Mouse (Mus musculus): ENCODE data around the gene Tk2. TPM values are rescaled to one million over a fixed set of nuclear protein-coding genes. Genes with fewer than 3 reads are reported as not detected.

Tk2 gene
- total RNA-seq, 1 experiment = 9.8 TPM

- H3K36me3 ChIP-seq (ENCODE audit: control insufficient read depth, insufficient read depth, low read length, poor library complexity, severe bottlenecking) = no peaks in the 10 kb centered on the region
- no peak for DNase-seq (ENCODE audit: low read depth, low spot score)
- H3K4me1 ChIP-seq (ENCODE audit: control insufficient read depth in 2 of 2, insufficient read depth in 2 of 2, low read length in 2 of 2, poor library complexity in 1 of 2) = no peaks in the 10 kb centered on the region
- H3K4me3 ChIP-seq (ENCODE audit: insufficient read depth in 1 of 2, low read depth in 1 of 2, low read length in 2 of 2, poor library complexity in 1 of 2, severe bottlenecking in 1 of 2) = no peak overlapping the region
- TF ChIP-seq CHD2 (IDR thresholded peaks at IDR 0.05; ENCODE audit: low read depth, low read length) (no peak), ZNF384 (IDR thresholded peaks at IDR 0.05; ENCODE audit: low read depth, low read length) (no peak), HCFC1 (IDR thresholded peaks at IDR 0.05; ENCODE audit: borderline replicate concordance, insufficient read depth, low read length) (no peak), MAFK (IDR thresholded peaks at IDR 0.05; ENCODE audit: insufficient read depth, low read depth, low read length) (no peak), ZC3H11A (IDR thresholded peaks at IDR 0.05; ENCODE audit: borderline replicate concordance, low read depth, low read length) (no peak)
- no peak overlapping the region for H3K27ac ChIP-seq (ENCODE audit: insufficient read depth, low read depth, low read length, poor library complexity, severe bottlenecking)
- H3K9me3 ChIP-seq (ENCODE audit: control insufficient read depth, insufficient read depth, low read depth, low read length) = no peaks in the 10 kb centered on the region
- no peak overlapping the region for H3K9ac ChIP-seq (ENCODE audit: insufficient read depth, low read depth, low read length, poor library complexity, severe bottlenecking)
- in situ Hi-C loops (cut with MboI; ENCODE audit: low sequenced_read_pairs in 2 of 2, unreplicated experiment in 2 of 2) = no loop called here
Measured at GRCm38 (mm10) chr8:104202320-104202719, 46.0 kb downstream of the Tk2 start.

- TF ChIP-seq CHD2 (IDR thresholded peaks at IDR 0.05; ENCODE audit: low read depth, low read length) (no peak), MAFK (IDR thresholded peaks at IDR 0.05; ENCODE audit: insufficient read depth, low read depth, low read length) (peak; percentile 67; the same call in 1 of the 2 replicates)
Measured at GRCm38 (mm10) chr8:104201622-104202021, 46.7 kb downstream of the Tk2 start.

GRCm38 (mm10) chr8:104199802-104200201 is 48.6 kb downstream of the Tk2 start:
- no peak for DNase-seq (ENCODE audit: low read depth, low spot score)
- H3K27ac ChIP-seq (ENCODE audit: insufficient read depth, low read depth, low read length, poor library complexity, severe bottlenecking) = no peak overlapping the region
- TF ChIP-seq HCFC1 (IDR thresholded peaks at IDR 0.05; ENCODE audit: borderline replicate concordance, insufficient read depth, low read length) (no peak), CHD2 (IDR thresholded peaks at IDR 0.05; ENCODE audit: low read depth, low read length) (no peak), ZC3H11A (IDR thresholded peaks at IDR 0.05; ENCODE audit: borderline replicate concordance, low read depth, low read length) (no peak), ZNF384 (IDR thresholded peaks at IDR 0.05; ENCODE audit: low read depth, low read length) (no peak), MAFK (IDR thresholded peaks at IDR 0.05; ENCODE audit: insufficient read depth, low read depth, low read length) (no peak)
- H3K9ac ChIP-seq (ENCODE audit: insufficient read depth, low read depth, low read length, poor library complexity, severe bottlenecking) = no peak overlapping the region
- H3K9me3 ChIP-seq (ENCODE audit: control insufficient read depth, insufficient read depth, low read depth, low read length) = no peaks in the 10 kb centered on the region
- H3K4me3 ChIP-seq (ENCODE audit: insufficient read depth in 1 of 2, low read depth in 1 of 2, low read length in 2 of 2, poor library complexity in 1 of 2, severe bottlenecking in 1 of 2) = no peak overlapping the region
- no peaks in the 10 kb centered on the region for H3K4me1 ChIP-seq (ENCODE audit: control insufficient read depth in 2 of 2, insufficient read depth in 2 of 2, low read length in 2 of 2, poor library complexity in 1 of 2)
- no peaks in the 10 kb centered on the region for H3K36me3 ChIP-seq (ENCODE audit: control insufficient read depth, insufficient read depth, low read length, poor library complexity, severe bottlenecking)
- in situ Hi-C loops (cut with MboI; ENCODE audit: low sequenced_read_pairs in 2 of 2, unreplicated experiment in 2 of 2) = no loop called here

More at GRCm38 (mm10) chr8:104201622-104202021, 46.7 kb downstream of the Tk2 start:
- no peak overlapping the region for H3K4me3 ChIP-seq (ENCODE audit: insufficient read depth in 1 of 2, low read depth in 1 of 2, low read length in 2 of 2, poor library complexity in 1 of 2, severe bottlenecking in 1 of 2)
- H3K27ac ChIP-seq (ENCODE audit: insufficient read depth, low read depth, low read length, poor library complexity, severe bottlenecking) = no peak overlapping the region
- no peak for DNase-seq (ENCODE audit: low read depth, low spot score)
- in situ Hi-C loops (cut with MboI; ENCODE audit: low sequenced_read_pairs in 2 of 2, unreplicated experiment in 2 of 2) = no loop called here
- no peaks in the 10 kb centered on the region for H3K9me3 ChIP-seq (ENCODE audit: control insufficient read depth, insufficient read depth, low read depth, low read length)
- no peaks in the 10 kb centered on the region for H3K4me1 ChIP-seq (ENCODE audit: control insufficient read depth in 2 of 2, insufficient read depth in 2 of 2, low read length in 2 of 2, poor library complexity in 1 of 2)
- no peaks in the 10 kb centered on the region for H3K36me3 ChIP-seq (ENCODE audit: control insufficient read depth, insufficient read depth, low read length, poor library complexity, severe bottlenecking)
- H3K9ac ChIP-seq (ENCODE audit: insufficient read depth, low read depth, low read length, poor library complexity, severe bottlenecking) = no peak overlapping the region

DNA sequence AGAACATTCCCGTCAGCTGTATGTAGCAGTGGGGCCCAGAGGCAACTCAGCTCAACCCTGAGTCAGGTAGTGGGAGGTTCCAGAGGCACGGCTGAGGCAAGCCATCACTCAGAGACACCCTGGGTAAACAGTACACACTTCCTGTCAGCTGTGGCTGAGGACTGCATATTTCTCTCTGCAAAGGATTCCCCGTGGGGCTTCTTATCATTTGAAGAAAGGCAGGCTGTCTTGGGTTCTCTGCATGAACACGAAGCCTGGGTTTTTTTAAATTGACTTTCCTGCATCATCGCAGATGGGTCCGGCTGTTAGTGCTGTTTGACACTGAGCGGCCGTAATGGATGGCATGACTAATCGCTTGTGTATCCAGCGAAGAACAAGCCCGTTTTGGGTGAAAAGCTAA is 56.9 kb downstream of the Tk2 start:
- Histone ChIP-seq H3K27ac (ENCODE audit: insufficient read depth, low read depth, low read length, poor library complexity, severe bottlenecking) (no peak overlapping the region), H3K36me3 (ENCODE audit: control insufficient read depth, insufficient read depth, low read length, poor library complexity, severe bottlenecking) (no peaks in the 10 kb centered on the region), H3K9ac (ENCODE audit: insufficient read depth, low read depth, low read length, poor library complexity, severe bottlenecking) (no peak overlapping the region), H3K4me1 (ENCODE audit: control insufficient read depth in 2 of 2, insufficient read depth in 2 of 2, low read length in 2 of 2, poor library complexity in 1 of 2) (no peaks in the 10 kb centered on the region), H3K9me3 (ENCODE audit: control insufficient read depth, insufficient read depth, low read depth, low read length) (no peaks in the 10 kb centered on the region), H3K4me3 (ENCODE audit: insufficient read depth in 1 of 2, low read depth in 1 of 2, low read length in 2 of 2, poor library complexity in 1 of 2, severe bottlenecking in 1 of 2) (no peak overlapping the region)
- no peak for DNase-seq (ENCODE audit: low read depth, low spot score)
- TF ChIP-seq CHD2 (IDR thresholded peaks at IDR 0.05; ENCODE audit: low read depth, low read length) (no peak), MAFK (IDR thresholded peaks at IDR 0.05; ENCODE audit: insufficient read depth, low read depth, low read length) (no peak), ZC3H11A (IDR thresholded peaks at IDR 0.05; ENCODE audit: borderline replicate concordance, low read depth, low read length) (no peak), HCFC1 (IDR thresholded peaks at IDR 0.05; ENCODE audit: borderline replicate concordance, insufficient read depth, low read length) (no peak), ZNF384 (IDR thresholded peaks at IDR 0.05; ENCODE audit: low read depth, low read length) (no peak)
- in situ Hi-C loops (cut with MboI; ENCODE audit: low sequenced_read_pairs in 2 of 2, unreplicated experiment in 2 of 2) = no loop called here

GRCm38 (mm10) chr8:104190777-104191468 is 57.4 kb downstream of the Tk2 start:
- no peaks in the 10 kb centered on the region for H3K9me3 ChIP-seq (ENCODE audit: control insufficient read depth, insufficient read depth, low read depth, low read length)
- DNase-seq (ENCODE audit: low read depth, low spot score) = no peak
- no peaks in the 10 kb centered on the region for H3K4me1 ChIP-seq (ENCODE audit: control insufficient read depth in 2 of 2, insufficient read depth in 2 of 2, low read length in 2 of 2, poor library complexity in 1 of 2)
- no peak overlapping the region for H3K4me3 ChIP-seq (ENCODE audit: insufficient read depth in 1 of 2, low read depth in 1 of 2, low read length in 2 of 2, poor library complexity in 1 of 2, severe bottlenecking in 1 of 2)
- in situ Hi-C loops (cut with MboI; ENCODE audit: low sequenced_read_pairs in 2 of 2, unreplicated experiment in 2 of 2) = no loop called here
- no peaks in the 10 kb centered on the region for H3K36me3 ChIP-seq (ENCODE audit: control insufficient read depth, insufficient read depth, low read length, poor library complexity, severe bottlenecking)
- no peak overlapping the region for H3K9ac ChIP-seq (ENCODE audit: insufficient read depth, low read depth, low read length, poor library complexity, severe bottlenecking)
- TF ChIP-seq ZNF384 (IDR thresholded peaks at IDR 0.05; ENCODE audit: low read depth, low read length) (no peak), CHD2 (IDR thresholded peaks at IDR 0.05; ENCODE audit: low read depth, low read length) (no peak), HCFC1 (IDR thresholded peaks at IDR 0.05; ENCODE audit: borderline replicate concordance, insufficient read depth, low read length) (no peak), ZC3H11A (IDR thresholded peaks at IDR 0.05; ENCODE audit: borderline replicate concordance, low read depth, low read length) (no peak), MAFK (IDR thresholded peaks at IDR 0.05; ENCODE audit: insufficient read depth, low read depth, low read length) (no peak)
- no peak overlapping the region for H3K27ac ChIP-seq (ENCODE audit: insufficient read depth, low read depth, low read length, poor library complexity, severe bottlenecking)

All from ES-E14 (cell line).